Mouse (Mus musculus) C2C12 (cell line): ENCODE data around the gene Kif1c.

Experiments
- CTCF ChIP-seq: IDR thresholded peaks from one replicate; pipeline ENCODE4 v1.5.1; 2011; ENCODE audit not compliant: control insufficient read depth, insufficient read depth, insufficient read length
- MYOD1 ChIP-seq: IDR thresholded peaks from one replicate; pipeline ENCODE4 v1.6.1; 2011; ENCODE audit warnings: low read depth; ENCODE audit not compliant: control insufficient read depth, insufficient read length
- USF1 ChIP-seq: IDR thresholded peaks from one replicate; pipeline ENCODE4 v1.6.1; 2011; ENCODE audit warnings: low read depth, mild to moderate bottlenecking, control low read depth, moderate library complexity

DNA sequence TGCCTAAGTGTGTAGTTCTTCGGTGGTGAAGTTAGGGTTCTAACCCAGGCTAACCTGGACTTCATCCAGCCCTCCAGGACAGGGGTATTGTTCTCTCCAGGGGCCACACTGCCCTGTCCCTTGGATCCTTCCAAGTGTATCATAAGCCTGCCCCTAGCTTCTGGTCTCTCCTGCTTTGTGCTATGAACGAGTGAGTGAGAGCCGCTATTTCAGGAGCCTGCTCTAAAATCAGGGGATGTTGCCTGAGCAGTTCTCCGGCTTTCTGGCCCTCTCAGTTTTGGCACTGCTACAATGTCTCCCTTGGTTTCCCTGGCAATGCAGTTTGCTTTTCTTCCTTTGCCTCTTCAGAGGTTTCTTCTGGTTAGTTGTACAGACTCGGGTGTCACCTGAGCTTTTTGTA is 30.8 kb downstream of the Kif1c start:
- TF ChIP-seq USF1 (no peak), CTCF (no peak), MYOD1 (no peak)
